Mouse (Mus musculus): ENCODE measurements around the gene Jak2. TPM values are rescaled to one million over a fixed set of nuclear protein-coding genes. Genes with fewer than 3 reads are reported as not detected.

Gene Jak2
- total RNA-seq, 2 experiments from 2014 or later, result 16.2 to 18.4 TPM

DNA sequence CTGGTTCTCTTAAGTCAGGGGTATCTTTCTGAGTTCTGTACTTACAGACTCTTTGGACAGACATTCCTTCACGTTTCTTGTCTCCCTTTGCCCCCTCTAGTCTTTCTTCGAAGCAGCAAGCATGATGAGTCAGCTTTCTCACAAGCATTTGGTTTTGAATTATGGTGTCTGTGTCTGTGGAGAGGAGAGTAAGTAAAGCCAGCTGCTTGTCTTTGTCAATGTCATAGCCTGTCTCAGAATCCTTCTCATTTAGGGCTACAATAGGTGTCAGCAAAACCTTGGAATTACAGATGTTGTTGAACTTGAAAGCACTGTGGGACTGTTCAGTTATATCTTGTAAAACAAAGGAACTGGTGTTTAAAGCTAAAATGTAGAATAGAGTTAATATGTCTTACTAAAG, 43.1 kb downstream of the Jak2 start:
- no peak for DNase-seq (ENCODE audit: low spot score in 2 of 2)

DNA sequence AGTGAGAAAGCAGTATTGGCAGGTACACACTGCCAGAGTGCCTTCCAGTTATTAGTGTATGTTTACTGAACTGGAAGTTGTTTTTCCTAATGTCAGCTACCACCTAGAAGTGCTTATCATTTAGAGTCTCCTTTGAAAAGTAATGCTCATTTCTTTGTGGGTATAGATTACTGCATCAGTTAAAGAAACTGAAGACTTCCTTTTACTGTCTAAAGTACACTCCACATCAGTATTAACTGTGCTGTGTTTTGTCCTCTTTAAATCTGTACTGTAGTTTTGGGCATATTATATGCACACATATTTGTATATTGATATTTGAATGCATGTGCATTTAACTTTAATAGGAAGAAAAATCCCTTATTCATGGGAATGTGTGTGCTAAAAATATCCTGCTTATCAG, 44.5 kb downstream of the Jak2 start:
- DNase-seq (ENCODE audit: low spot score in 2 of 2), result no peak

DNA sequence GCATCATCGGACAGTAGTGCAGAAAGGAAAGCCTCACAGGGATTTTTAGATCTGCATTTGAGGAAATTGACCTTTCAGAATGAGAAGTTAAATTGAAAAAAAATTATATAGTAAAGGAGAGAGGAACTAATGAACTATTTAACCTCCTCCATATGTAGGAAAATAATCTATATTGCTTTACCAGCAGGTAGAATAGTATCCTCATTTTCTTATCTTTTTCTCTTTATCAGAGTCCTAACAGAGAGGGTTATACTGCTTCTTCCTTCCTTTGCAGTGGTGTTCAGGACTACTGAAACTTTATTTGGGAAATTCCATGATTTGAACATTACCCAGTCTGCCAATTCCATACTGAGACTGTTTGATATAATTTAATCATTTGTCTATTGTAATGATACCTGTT, 45.7 kb downstream of the Jak2 start:
- no peak for DNase-seq (ENCODE audit: low spot score in 2 of 2)

DNA sequence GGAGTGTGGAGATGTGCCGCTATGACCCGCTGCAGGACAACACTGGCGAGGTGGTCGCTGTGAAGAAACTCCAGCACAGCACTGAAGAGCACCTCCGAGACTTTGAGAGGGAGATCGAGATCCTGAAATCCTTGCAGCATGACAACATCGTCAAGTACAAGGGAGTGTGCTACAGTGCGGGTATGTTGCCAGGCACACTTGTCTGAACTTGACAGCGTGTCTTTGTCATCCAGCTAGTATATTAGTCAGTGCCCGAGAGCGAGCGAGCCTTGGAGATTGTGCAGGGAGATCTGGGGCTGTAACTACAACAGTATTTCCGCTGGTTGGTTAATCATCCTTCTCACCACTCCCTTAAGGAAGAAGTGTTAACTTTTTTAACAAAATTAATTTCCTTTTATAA, 49.3 kb downstream of the Jak2 start:
- no peak for DNase-seq (ENCODE audit: low spot score in 2 of 2)

DNA sequence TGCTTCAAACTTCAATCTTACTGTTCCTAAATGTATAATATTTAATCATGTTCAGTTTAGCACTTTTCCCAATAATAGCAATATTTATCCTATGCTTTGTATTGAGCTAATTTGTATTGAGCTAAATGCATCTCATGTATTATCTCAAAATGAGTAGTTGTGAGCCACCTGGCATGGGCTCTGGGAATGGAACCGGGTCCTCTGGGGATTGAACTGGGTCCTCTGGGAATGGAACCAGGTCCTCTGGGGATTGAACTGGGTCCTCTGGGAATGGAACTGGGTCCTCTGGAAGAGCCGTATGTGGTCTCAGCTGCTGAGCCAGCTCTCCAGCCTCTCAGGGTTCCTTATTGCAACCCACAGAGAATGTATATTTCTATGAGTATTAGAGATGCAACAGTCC, 50.5 kb downstream of the Jak2 start:
- no peak for DNase-seq (ENCODE audit: low spot score in 2 of 2)

DNA sequence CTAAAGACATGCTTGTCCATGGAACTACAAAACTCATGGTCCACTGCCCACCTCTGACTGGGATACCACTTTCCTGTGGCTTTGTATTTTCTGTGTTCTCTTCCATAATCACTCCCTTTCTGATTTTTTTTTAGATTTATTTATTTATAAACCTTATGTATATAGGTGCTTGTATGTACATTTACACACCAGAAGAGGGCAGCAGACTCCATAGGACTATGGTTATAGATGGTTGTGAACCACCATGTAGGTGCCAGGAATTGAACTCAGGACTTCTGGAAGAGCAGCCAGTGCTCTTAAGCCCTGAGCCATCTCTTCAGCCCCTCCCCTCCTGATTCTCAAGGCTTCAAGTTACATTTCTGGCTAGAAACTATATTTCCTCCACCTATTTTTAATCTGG, 57.2 kb downstream of the Jak2 start:
- DNase-seq (ENCODE audit: low spot score in 2 of 2), result no peak

DNA sequence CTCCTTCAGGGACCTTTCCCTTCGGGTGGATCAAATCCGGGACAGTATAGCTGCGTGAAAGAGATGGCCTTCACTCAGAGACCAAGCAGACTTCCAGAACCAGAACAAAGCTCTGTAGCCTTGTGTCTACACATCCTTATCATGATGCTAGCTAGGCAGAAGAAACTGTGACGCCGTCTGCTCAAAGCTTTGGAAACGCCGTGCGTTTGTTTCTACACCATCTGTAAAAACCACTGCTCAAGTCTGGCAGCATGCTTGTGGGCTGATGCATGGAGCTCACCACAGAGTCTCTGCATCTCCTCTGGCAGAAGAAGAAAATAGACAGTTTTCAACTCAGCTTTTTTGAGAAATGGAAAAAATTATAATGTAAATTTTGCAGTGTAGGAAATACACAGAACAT, 60.2 kb downstream of the Jak2 start:
- DNase-seq (ENCODE audit: low spot score in 2 of 2), result no peak

DNA sequence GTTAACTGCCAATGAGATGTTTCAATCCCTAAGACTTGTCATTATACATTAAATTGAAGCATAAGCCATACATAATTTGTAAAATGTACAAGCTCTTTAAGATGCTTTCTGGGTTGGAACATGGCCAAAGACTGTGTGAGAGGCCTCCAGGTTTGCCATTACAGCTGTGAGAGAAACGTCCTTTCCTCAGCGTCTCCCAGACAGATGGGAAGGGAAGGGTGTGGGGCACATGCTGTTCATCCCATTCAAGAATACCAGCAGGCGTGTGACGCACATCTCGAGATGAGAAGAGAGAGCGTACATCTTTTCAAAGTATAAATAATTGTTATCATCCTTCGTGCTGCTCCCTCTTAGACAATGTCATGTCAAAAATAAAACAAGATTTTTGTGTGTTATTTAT, 61.0 kb downstream of the Jak2 start:
- no peak for DNase-seq (ENCODE audit: low spot score in 2 of 2)

DNA sequence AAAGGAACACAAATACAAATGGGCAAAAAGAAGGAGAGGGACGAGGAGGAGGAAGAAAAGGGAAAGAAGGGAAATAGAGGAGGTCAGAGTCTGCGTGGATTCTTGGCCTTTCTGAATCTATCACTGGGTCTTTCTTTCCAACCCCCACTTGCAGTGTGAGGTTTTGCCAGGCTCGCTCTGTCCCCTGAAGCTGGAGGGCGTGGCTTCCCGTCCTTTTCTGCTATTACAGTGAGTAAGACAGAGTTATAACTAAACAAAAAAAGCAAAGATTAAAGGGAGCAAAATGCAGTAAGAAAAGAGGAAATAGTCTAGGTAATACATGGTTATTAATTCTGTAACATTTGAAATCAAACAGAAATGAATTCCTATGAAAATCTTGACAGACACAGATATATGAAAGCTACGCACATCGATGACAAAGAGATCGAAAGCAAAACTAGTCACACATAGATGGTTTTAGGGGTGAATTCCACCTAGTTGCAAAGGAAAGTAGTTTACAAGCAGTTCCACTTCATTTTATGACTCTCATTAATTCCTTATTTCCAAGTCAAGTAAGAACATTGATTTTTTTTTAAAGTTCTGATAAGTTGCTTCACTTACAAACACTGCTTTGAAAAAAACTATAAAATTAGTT, 71.9 kb downstream of the Jak2 start:
- DNase-seq (ENCODE audit: low spot score in 2 of 2), result no peak

DNA sequence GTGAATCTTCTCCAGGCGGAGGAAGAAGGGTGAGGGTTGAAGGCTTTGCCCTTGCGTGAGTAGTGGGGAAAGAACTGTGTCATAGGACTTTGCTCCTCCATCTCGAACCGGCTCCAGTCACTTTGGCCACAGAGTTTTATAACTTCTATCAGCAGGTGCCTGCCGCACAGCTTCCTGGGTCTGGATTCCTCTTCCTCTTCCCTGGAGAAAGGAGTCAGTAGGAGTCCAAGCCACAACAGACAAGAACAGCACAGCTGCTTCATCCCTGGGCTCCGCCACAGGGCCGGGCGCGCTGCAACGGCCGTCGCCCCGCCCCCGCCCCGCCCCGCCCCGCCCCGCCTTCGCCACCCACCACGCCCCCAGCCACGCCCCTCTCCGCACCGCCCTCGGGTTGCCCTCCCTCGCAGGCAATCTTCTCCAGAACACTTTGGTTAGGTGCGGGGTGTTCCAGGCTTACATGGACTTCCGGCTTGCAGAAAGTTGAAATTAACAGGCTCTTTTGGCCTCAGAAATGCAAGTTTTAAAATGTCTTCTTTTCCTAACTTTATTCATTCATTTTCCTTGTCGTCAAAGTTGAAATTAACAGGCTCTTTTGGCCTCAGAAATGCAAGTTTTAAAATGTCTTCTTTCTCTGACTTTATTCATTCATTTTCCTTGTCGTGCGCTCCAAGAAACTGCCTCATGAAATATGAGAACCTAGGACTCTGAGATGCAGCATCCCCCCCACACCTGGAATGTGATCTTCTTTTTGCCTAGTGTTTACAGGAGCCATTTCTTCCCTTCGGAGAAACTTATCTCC, 73.6 kb downstream of the Jak2 start, which contains the start of gene Insl6:
Insl6 (minus strand) TSS at position 304 of the 799 bp plus-strand sequence.
- peak; percentile 56 to 81 for DNase-seq (ENCODE audit: low spot score in 2 of 2)

DNA sequence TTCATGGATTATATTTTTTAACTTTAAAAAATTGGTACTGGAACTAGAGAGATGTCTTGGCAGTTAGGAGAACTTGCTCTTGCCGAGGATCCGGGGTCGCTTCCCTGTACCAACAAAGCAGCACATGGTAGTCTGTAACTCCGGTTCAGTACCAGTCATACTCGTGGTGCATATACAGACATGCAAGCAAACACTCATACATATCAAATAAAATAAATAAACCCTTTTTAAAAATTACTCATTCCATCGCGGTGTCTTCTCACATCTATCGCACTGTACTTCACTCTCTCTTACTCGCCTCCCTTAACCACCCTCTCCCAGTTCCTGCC, 74.2 kb downstream of the Jak2 start:
- DNase-seq (ENCODE audit: low spot score in 2 of 2), result no peak

DNA sequence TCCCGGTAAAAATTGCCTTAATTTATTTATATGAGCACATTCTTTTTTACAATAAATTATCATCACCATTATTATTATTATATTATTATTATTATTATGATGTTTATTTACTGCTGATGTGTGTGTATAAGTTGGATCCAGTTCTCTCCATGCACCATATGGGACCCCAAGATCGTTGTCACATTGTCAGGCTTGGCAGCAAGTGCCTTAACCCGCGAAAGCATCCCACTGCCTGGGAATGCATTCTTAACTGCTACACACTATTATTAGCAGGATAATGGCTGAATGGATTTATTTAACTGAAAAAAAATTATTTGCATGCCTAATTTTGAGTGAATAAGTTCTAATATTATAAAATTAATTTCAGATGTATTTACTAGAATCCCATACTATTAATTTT, 74.8 kb downstream of the Jak2 start:
- DNase-seq (ENCODE audit: low spot score in 2 of 2), result no peak

DNA sequence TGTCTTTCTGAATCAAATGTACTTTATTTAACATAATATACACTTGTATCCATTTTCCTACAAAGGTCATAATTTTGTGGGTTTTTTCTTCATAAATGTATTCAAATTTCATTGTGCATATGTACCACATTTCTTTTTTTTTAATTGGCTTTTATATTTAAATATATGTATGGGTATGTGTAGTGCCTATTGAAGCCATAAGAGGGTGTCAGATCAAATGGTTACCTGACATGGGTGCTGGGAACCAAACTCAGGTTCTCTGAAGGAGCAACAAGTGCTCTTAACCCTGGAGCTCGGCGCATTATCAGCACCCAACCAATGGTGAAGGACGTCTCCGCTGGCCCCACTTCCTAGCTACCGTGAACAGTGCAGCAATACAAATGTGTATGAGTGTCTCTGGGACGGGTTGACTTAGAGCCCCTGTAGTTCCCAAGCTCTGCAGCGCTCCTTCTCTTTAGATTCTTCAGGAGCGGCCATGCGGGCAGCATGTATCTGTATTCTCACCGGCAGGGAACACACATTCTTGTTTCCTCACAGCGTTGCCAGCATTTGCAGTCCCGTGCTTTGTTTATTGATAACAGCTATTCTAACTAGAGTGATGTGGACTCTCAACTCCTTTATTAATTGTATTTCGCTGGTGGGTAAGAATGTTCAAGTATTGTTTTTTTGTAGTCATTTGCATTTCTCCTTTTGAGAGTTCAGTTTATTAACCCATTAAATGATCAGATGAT, 75.4 kb downstream of the Jak2 start:
- DNase-seq (ENCODE audit: low spot score in 2 of 2), result no peak

DNA sequence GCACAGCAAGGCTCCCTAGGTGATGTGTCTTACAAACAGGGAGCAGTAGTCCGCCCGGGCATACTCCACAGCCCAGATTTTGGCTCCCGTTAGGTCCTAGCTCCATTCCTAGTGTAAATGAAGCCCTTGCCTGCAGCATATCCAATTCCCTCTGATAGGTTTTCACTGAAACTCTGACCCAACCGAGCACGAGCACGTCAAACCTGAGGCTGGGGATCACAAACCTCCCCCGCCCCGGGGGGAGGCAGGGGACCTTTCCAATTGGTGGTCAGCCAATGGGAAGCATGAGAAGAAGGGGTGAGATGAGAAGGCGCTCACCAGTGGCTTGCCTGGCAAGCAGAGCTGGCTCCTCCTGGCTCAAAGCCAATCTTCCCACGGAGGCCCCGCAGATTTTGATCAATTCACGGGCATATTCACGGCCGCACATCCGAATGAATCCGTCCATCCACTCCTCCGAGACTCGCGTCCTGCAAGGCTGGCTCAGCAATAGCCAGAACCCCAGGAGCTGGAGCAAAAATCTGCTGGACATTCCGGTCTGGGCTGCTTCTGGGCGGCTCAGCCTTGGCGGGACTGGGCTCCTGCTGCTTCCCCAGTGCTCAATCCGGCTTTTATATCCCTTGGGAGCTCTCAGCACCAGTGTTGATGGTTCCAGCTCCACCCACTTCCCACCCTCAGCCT, 82.6 kb downstream of the Jak2 start, which contains the start of gene Rln1:
Rln1 (minus strand) TSS at position 603 of the 678 bp plus-strand sequence.
- DNase-seq (ENCODE audit: low spot score in 2 of 2), result no peak

DNA sequence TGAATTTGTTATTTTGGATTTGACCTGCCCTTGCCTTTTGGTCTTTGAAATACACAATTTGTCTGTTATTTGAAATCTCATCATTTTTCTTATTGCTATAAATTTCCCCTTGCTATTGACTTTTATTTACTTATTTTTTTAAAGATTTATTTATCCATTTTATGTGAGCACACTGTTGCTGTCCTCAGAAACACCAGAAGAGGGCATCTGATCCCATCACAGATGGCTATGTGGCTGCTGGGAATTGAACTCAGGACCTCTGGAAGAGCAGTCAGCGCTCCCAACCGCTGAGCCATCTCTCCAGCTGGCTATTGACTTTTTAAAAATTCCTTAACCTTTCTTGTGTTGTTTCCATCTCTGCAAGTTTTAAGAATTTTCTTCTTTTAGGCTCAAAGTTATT, 85.0 kb downstream of the Jak2 start:
- no peak for DNase-seq (ENCODE audit: low spot score in 2 of 2)

DNA sequence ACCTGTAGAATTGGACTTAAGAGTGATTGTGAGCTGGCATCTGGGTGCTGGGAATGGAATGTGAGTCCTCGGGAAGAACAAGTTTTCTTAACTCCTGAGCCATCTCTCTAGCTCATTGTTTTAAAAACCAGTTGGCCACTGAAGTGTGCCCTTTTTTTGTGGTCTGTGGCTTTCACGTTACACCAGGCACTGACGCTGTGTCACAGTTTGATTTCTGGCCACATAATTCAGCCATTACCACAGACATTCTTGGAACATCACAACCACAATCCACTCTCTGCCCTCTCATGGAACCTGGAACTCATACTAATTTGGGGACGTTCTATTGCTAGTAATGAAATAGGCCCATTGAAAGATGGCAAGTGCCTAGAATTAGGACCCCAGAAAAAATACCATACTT, 89.4 kb downstream of the Jak2 start:
- DNase-seq (ENCODE audit: low spot score in 2 of 2), result no peak

DNA sequence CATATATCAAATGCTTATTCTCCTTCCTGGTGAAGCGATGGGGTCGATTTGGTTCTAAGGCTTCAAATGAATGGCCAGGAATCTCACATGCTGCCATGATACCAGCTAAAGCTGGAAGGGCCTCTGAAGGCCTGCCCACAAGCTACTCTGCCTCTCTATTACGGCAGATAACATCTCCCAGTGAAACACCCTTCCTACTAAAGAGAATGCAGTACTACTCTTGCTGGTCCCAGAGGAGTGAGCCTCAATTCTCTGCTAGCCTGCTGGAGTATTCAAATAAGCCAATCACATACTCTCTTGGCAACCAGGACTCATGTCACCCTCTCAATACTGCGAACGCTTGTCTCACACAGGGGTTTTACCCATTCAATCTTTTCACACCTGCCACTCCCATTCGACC, 90.7 kb downstream of the Jak2 start:
- no peak for DNase-seq (ENCODE audit: low spot score in 2 of 2)

DNA sequence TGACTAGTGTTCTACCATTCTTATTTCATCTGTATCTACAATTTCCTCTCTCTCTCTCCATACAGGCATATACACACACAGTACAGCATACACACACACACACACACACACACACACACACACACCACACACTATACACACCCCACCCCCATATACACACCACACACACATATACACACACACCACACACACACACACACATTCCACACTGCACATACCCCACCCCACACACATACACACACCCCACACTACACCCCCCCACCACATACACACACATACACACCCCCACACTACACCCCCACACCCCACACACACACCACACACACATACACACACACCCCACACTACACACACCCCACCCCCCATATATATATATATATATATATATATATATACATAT, 93.2 kb downstream of the Jak2 start:
- DNase-seq (ENCODE audit: low spot score in 2 of 2), result no peak

DNA sequence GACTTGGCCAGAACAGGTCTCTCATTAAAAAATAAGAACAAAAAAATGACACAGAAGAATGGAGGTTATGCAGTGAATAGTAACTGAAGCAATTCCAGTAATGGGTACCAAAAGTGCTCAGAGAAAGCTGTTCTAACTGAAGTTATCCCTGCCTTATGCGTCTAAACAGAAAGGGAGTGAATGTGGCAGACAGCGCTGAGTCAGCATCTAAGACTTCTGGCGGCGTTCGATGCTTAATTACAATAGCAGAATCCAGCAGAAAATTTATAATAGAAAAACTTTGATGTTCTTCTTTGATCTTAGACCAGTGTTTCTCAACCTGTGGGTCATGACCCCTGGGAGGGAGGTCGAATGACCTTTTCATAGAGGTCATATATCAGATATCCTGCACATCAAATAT, 94.0 kb downstream of the Jak2 start:
- DNase-seq (ENCODE audit: low spot score in 2 of 2), result no peak

DNA sequence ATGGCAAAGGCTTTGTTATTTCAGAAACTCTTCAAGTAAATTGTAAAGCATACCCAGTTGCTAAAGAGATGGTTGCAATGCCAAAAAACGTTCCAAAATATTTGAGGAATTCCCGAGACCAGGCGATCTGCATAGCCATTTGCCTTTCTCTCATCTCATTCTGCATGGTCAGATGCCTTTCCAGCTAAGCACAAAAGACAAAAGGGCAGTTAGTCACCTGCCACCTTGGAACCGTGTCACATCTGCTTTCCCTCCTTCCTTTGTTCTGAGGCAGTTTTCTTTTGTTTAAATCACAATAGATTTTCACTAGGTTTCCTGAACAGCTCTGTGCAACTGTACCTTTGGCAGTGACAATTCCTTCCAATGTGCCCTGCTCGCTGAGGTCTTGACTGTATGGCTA, 99.4 kb downstream of the Jak2 start:
- no peak for DNase-seq (ENCODE audit: low spot score in 2 of 2)

All from gastrocnemius, postnatal 4 days (tissue).